Mouse (Mus musculus) spleen, postnatal 0 days (tissue): Measurements from ENCODE around the gene Atg4d. TPM values are rescaled to one million over a fixed set of nuclear protein-coding genes. Genes with fewer than 3 reads are reported as not detected.

Experiments used
- polyA plus RNA-seq: library from polyadenylated mRNA; unstranded; fragments of >200 nt; fragmentation: Nextera tagmentation; extraction: Ambion mirVana; gene quantifications from 2 replicates; pipeline ENCODE4 v1.2.1, GENCODE M21; 2015

Atg4d gene
- polyA plus RNA-seq = 60.0 and 74.6 TPM in 2 replicates

GRCm38 (mm10) chr9:21265000-21265561, at the start of gene Atg4d:
Gene Atg4d, plus strand, starts transcription at chr9:21265293.

DNA sequence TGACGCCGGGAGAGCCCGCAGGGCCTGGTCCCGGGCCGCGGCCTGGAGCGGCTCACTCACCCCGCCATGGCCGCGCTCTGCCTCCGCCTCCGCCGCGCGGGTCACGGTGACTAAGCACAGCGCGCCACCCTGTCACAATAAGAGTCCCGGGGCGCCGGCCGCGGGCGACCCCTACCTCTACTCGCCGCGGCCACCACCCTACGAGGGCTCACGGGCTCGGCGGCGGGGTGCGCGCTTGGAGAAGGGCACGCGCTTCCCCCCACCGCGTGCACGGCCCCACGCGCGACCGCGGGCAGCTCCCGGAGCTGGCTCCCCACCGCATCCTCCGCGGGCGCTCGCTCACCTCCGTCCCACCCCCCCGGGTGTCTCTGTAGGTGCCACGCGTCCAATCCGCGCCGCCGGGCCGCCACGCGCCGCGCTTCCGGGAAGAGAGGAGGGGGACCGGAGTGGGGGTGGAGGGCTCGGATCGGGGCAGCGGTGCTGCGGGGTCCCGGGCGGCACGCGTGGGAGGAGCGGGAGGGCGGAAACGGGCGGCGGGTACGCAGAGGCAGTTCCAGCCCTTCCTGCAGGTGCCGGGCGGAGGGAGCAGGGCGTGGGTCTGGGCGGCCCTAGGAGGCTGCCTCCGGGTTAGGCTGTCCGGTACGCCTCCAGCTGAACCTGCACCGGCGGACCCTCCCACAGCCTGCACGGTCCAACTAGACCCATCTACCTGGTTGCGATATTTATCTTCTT, 26.2 kb upstream of the Atg4d start, which contains the start of gene Keap1:
Gene Keap1 (minus strand): TSS at position 629 of the 732 bp plus-strand sequence.

GRCm38 (mm10) chr9:21248326-21248725, 16.8 kb upstream of the Atg4d start, which contains the start of gene S1pr5:
Gene S1pr5, minus strand, starts transcription at chr9:21248443.

GRCm38 (mm10) chr9:21287571-21288402, 22.7 kb downstream of the Atg4d start, which contains the start of gene Kri1:
Gene Kri1, minus strand, starts transcription at chr9:21287969.

GRCm38 (mm10) chr9:21291022-21291787, 26.1 kb downstream of the Atg4d start, which contains the start of gene Cdkn2d:
Gene Cdkn2d, minus strand, starts transcription at chr9:21291407.

DNA sequence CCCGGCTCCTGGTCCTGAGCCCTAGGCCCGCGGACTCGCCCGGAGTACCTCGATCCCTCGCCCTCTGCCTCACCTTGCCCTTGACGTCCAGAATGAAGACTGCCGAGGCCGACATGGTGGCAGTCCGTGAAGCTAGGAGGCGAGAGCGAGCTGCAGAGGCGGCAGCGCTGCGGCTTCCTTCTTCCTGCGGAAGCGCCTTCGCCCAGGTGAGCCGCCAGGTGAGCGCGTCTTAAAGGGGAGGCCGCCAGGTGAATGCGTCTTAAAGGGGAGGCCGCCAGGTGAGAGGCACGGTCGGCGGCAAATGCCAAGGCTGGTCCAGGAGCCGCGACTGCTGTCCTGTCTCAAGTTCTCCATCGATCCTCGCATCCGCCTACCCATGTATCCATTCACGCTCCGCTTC, 47.0 kb downstream of the Atg4d start, which contains the start of gene Ap1m2:
Gene Ap1m2 (minus strand): TSS at position 204 of the 400 bp plus-strand sequence.

DNA sequence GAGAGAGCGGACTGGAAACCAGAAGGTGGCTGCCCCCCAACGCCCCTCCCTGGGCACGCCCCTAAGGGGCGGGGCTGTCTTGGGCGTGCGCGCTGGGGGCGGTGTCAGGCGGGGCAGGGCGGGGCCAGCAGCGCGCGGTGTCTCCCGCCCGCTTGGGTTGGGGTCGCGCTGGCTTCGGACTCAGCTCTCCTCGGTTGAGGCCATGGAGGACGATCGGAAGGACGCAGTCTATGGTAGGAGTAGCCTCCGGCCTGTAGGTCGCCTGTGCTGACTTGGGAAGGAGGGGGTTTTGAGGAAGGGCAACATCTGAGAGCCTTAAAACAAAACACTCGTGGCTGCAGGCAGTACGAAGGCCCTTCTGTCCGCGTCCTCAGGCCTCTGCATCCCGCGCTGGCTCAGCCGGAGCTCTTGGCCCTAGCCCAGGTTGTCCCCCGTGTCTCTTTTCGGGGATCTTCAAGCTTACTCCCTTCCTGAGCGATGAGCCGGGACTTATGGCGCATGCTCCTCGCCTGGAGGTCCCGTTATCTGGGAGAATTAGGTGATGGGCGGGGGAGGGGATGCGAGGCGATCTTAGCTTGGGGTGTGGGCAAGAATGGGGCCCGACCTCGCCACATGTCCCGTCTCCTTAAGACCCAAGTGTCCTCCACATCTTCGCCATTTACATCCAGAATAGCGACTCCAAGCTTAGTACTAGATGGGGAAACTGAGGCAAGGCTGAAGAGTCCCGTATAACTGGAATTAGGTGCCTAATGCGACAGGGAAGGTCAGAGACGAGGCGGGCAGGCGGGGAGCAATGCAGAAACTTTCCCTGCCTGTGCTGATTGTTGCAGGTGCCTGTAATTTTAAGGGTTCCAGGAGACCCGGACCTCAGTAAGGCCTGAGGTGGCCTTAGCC, 55.8 kb downstream of the Atg4d start, which contains the start of gene Slc44a2:
Gene Slc44a2 (plus strand): TSS at position 80 of the 894 bp plus-strand sequence.

Other genes starting within 250 kb of the Atg4d start
- 10.4 and 13.8 TPM in 2 replicates for gene Icam1, start 249.3 kb upstream of the Atg4d start, polyA plus RNA-seq
- 111 and 139 TPM in 2 replicates for gene Icam4, start 235.9 kb upstream of the Atg4d start, polyA plus RNA-seq
- 0.27 and 0.35 TPM in 2 replicates for gene Icam5, start 233.2 kb upstream of the Atg4d start, polyA plus RNA-seq
- 0.26 and 0.67 TPM in 2 replicates for gene Zglp1, start 198.2 kb upstream of the Atg4d start, polyA plus RNA-seq
- 0.17 and 0.23 TPM in 2 replicates for gene Gm49373, start 192.2 kb upstream of the Atg4d start, polyA plus RNA-seq
- 41.2 and 44.7 TPM in 2 replicates for gene Fdx1l, start 191.7 kb upstream of the Atg4d start, polyA plus RNA-seq
- gene Gm38431, start 173.3 kb upstream of the Atg4d start, polyA plus RNA-seq = 0.86 and 1.1 TPM in 2 replicates
- 20.1 and 20.8 TPM in 2 replicates for gene Raver1, start 173.3 kb upstream of the Atg4d start, polyA plus RNA-seq
- 9.7 and 12.2 TPM in 2 replicates for gene Tyk2, start 134.1 kb upstream of the Atg4d start, polyA plus RNA-seq
- gene Cdc37, start 115.3 kb upstream of the Atg4d start, polyA plus RNA-seq = 139 and 143 TPM in 2 replicates
- 4.1 and 5.6 TPM in 2 replicates for gene Pde4a, start 99.6 kb upstream of the Atg4d start, polyA plus RNA-seq
- gene Keap1, start 25.9 kb upstream of the Atg4d start, polyA plus RNA-seq = 31.7 and 37.9 TPM in 2 replicates
- gene S1pr5, start 16.9 kb upstream of the Atg4d start, polyA plus RNA-seq = 0.52 and 0.57 TPM in 2 replicates
- 14.7 and 14.9 TPM in 2 replicates for gene Kri1, start 22.7 kb downstream of the Atg4d start, polyA plus RNA-seq
- 125 and 133 TPM in 2 replicates for gene Cdkn2d, start 26.1 kb downstream of the Atg4d start, polyA plus RNA-seq
- 0.11 and 0.13 TPM in 2 replicates for gene Ap1m2, start 47.0 kb downstream of the Atg4d start, polyA plus RNA-seq
- gene Slc44a2, start 55.4 kb downstream of the Atg4d start, polyA plus RNA-seq = 37.8 and 47.0 TPM in 2 replicates
- gene Ilf3, start 102.6 kb downstream of the Atg4d start, polyA plus RNA-seq = 54.4 and 64.5 TPM in 2 replicates
- gene Qtrt1, start 146.5 kb downstream of the Atg4d start, polyA plus RNA-seq = 26.2 and 27.2 TPM in 2 replicates
- gene Dnm2, start 159.6 kb downstream of the Atg4d start, polyA plus RNA-seq = 51.4 and 53.8 TPM in 2 replicates
- gene Tmed1, start 245.0 kb downstream of the Atg4d start, polyA plus RNA-seq = 26.0 and 30.3 TPM in 2 replicates